Mouse (Mus musculus) ES-E14 (cell line): ENCODE results near the gene Foxp1.

ENCODE experiments used
- HCFC1 ChIP-seq: IDR thresholded peaks from 2 replicates; pipeline ENCODE4 v1.6.1; 2012; ENCODE audit warnings: low read length, inconsistent platforms, borderline replicate concordance; ENCODE audit not compliant: insufficient read depth
- ZC3H11A ChIP-seq: IDR thresholded peaks from 2 replicates; pipeline ENCODE4 v1.6.1; 2012; ENCODE audit warnings: low read depth, mild to moderate bottlenecking, inconsistent platforms, low read length, borderline replicate concordance

DNA sequence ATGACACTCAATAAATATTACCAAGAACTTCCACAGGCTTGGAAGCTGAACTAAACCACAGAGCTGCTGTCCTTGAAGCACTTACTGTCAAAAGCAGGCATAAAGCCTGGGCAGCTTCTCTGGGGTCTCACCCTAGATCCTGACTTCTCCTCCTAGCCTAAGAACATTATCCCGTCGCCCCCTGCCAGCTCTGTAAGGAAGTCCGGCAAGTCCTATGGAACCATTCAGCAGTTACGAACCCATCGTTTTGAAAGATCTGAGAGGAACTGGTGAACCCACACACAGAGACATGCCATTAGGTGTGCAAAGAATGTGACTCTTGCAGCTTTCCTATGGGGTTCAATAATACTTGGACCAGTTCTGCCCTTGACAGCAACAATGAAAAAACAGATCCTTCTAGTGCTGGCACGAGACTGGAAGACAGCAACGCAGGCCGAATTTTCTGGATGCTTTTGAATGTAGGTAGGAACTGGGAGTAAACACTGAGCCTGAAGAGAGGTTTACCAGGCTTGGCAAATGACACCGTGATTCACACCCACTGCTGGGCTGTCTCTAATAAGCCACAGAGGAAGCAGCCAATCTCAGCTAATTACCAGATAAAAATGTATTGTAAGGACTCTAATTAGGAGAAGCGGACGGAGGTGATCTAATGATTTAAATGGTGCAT lies 574.9 kb downstream of the Foxp1 start:
- TF ChIP-seq ZC3H11A (no peak), HCFC1 (no peak)
